Mouse (Mus musculus) c-Kit-positive CD71-positive TER-119-positive erythroid progenitor cells, embryonic 14.5 days (primary cell): ENCODE results near the gene Cotl1.

Source experiments
- DNase-seq: peaks from one replicate; pipeline ENCODE4 v3.0.0-alpha.2; 2013; ENCODE audit warnings: low spot score

Gene Cotl1

DNA sequence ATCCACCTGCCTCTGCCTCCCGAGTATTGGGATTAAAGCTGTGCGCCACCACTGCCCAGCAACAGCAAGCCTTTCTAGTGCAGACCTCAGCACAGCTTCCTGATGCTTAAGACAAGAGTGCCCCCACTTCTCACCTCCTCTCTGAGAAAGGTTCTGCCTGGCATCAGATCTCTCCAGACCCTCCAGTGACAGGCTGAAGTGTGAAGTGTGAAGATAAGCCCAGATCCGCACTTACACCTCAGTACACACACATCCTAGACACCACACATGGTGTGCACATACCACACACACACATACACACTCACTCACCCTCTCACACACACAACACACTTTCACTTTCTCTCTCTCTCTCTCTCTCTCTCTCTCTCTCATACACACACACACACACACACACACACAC, 53.5 kb downstream of the Cotl1 start:
- DNase-seq: no peak

DNA sequence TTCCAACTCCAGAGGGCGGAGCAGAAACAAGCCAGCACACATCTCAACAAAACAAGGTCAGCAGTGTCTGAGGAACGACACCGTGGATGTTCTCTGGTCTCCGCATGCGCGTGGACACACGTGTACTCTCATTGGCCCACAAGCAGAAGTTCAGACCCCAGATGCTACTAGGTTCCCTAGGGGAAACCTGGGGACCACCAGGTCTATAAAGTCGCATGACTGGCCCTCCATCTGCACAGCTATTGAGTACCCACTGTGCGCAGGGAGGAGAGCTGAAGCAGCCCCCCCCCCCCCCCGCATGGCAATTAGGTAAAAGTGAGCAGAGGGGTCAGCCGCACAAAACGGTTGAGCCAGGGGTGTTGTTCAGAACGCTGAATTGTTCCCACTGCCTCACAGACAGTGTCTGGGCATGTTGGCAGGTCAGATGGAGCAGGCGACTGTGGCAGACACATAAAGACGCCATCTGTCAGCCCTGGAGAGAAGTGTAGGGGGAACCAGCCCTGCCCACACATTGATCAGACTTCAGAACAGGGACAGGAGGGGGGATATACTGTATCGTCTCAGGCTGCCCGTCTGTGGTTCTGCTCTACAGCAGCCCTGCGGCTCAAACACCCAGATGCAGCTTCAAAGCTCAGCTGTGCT, 54.5 kb downstream of the Cotl1 start:
- DNase-seq: no peak

DNA sequence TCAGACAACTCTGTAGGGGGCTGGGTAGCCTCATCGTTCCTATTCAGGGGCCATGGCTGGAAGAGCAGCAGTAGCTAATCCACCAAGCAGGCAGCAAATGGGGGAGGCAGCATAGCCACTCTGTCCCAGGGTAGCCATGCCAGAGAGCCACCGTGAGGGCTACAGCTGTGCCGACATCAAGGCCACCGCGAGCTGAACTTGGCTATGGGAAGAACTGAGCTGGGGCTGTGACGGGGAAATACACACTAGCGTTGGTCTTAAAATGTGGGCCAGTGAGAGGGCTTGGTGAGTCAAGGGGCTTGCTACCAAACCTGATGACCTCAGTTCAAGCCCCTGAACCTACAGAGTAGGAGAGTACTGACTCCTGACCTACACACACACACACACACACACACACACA, 55.7 kb downstream of the Cotl1 start:
- no peak for DNase-seq

DNA sequence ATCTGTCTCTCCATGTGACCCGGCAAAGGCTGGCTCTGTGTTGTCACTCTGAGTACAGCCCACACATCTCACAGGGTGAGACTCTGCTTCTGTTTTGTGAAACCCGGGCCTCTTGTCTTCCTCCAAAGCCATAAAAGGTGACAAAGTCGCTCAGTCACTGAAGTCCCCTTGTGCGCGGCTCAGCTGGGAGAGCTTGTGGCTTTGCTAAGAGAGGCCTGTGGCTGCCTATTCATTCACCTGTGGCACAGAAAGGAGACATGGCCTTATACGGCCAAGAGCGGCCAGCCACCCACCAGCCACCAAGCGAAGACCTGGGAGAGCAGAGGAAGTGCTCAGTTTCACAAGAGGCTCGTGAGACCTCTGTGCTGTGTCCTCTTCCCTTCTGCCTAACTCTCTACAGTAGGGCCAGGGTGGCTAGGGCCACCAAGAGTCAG, 56.2 kb downstream of the Cotl1 start:
- no peak for DNase-seq

DNA sequence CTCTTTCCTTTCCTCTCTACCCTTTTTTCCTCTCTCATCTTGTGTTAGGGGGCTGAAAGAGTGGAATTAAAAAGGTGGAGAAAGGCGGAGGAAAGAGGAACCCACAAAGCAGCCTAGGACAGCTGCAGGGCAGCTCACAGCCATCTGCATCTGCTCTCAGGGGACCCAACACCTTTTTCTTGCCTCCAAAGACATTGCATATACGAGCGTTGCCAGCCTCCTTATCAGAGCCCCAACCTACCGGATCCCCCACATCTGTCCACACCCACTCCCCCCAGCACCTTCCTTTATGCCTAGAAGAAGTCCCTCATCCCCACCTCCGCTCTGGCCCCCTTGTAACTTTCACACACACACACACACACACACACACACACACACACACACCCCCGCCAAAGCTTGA, 56.8 kb downstream of the Cotl1 start:
- DNase-seq: no peak

DNA sequence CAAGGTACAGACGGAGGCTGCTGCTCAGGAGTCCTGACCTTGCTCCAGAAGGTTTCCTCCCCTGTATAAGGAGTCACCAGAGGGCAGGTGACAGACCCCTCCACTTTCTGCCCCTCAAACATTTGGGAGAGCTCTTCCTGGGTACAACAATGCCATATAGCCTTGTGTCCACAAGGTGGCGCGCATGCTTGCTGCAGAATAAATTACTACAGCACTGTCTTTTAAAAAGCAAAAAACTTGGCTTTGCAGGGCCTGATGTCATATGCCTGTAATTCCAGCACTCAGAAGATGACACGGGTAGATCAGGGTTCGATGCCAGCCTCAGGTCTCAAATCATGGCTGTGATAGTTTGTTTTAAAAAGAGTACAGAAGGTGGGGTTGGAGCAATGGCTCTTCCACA, 57.6 kb downstream of the Cotl1 start:
- DNase-seq: peak; percentile 47

DNA sequence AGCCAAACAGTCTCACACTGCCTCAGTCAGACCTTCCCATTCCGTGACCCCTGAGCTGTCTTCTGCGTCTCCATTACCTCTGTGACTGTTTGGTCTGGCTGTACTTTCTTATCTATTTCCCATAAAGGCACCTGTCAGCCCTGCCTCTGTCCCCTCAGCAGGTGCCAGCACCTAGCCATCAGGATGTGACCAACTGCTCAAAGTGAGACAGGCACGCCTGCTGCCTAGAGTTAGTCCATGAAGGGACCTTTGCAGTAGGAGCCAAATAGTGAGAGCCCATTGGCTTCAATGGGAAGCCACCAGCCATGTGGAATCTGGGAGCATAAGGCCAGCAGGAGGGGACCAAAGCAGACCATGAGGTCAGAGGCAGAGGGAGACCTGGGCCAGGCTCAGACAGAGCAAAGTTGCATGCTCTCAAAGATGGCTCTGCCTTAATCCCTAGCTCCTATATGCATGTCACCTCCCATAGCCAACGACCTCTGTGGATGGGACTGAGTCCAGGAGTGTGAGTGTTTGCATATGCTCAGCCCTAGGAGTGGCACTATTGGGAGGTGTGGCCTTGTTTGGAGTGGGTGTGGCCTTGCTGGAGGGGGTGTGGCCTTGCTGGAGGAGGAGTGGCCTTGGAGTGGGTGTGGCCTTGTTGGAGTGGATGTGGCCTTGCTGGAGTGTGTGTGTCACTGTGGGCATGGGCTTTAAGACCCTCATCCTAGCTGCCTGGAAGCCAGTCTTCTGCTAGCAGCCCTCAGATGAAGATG, 59.1 kb downstream of the Cotl1 start:
- DNase-seq: peak; percentile 40

DNA sequence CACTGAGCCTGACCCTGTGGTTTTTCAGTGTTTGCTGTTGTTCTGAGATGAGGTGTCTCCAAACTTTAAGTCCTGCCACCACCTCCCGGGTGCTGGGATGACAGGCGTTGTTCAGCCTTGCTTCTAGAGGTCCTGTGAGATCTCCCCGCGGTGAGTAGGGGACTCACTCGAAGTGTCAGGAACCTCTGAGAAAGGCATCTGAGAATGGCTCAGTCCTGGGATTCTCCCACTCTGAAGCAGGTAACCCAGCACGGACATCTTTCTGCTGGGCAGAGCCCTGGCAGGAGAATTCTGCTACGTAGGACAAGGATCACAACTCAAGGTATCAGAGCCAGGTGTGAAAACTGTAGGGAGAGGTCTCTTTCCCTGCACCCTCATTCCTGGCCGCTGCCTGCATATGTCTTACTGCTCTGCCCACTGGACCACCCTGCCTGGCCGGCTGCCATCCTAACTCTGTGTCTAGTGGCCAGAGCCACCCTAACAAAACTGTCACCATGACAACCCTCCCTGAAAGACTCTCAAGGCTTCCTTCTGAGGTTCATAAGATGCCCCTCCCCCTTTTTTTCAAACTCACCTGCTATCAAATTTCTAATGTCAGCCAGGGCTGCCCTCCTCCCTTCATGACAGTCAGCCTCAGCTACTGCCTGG, 59.8 kb downstream of the Cotl1 start:
- DNase-seq: no peak

DNA sequence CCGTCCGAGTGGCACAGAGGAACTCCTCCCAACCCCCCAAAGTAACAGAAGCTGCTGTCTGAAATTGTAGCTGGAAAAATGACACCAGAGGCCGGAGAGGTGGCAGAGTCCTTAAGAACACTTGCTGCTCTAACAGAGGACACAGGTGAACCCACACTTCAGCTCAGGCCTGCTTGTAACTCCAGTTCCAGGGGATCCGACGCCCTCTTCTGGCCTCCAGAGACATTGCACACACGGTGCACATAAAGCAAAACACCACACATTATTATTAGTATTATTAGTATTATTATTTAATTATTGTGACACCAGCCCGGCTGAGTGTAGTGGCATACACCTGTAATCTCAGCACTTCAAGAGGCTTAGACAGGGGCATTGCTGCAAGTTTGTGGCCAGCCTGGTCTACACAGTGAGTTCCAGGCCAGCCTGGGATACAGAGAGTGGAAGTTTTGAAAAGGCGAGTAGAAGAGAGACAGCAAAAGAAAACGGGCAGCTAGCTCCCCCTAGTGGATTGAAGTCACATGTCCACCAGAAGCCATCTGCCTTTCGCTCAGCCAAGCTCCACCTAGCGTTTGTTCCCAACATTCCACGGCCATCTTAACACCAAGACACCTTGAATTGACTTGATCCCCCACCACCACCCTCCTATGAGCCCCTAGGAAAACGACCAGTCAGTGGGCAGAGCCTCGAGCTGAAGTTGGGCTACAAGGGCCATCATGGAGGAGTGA, 61.2 kb downstream of the Cotl1 start:
- peak; percentile 82 for DNase-seq

DNA sequence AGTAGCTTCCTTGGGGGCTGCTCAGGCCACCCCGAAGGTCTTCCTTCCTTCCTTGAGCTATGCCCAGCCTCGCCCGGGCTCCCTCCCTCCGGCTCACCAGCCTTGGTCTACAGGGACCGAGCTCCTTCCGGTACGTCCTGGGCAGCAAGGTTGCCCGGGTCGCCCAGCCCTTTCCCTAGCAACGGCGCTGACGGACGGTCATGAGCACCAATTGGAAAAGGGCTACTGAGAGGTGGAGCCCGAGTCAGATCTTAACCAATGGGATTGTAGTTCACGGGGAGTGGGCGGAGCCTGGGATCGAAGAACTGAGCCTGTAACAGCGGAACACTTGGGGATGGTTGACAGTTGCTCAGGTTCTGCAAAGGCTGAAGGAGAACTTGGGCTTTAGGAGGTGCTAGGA, 62.1 kb downstream of the Cotl1 start, which contains the start of gene Tldc1:
Gene Tldc1, minus strand, starts transcription at position 154 of the 400 bp plus-strand sequence.
- peak; percentile 99 for DNase-seq

DNA sequence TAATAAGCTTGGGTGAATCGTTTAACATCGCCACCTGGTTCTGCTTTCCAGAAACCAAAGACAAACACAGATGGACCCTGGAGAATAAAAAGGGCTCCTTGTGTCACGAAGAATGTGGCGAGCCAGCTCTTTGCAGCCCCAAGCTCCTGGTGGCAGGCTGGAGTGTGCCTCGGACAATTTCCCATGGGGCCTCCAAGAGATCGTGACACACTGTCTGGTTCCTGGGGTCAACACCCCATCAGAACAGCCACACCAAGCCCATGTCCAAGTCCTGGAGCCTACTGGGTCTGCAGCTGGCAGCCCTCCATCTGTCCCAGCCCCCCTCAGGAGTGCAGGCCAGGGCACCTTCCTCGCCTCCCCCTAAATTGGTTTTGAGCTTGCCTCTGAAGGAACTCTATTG, 62.6 kb downstream of the Cotl1 start:
- DNase-seq: no peak

DNA sequence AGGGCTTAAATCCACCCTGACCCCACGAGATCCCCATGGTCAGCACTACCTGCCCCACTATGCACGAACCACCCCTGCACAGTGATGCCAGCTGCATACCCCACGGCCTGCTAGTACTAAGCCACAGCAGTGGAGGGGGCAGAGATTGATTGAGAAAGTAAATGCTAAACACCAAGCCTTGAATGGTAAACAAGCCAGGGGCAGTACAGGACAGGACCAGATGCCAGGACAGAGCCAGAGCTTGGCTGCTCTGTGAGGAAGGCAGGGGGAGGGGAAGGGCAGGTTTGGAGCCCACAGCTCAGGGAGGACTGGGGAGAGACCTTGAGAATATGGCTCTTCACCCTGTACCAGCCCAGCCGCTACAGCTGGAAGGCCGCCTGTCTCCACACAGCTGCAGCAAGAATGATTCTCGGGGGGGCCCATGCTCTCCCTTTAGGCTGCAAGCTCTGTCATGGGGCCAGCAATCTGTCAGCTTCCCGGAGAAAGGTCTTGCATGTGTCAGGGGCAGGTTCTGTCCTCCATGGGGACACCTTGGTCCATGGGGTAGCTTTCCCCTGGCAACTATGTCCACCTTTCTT, 63.6 kb downstream of the Cotl1 start:
- no peak for DNase-seq

DNA sequence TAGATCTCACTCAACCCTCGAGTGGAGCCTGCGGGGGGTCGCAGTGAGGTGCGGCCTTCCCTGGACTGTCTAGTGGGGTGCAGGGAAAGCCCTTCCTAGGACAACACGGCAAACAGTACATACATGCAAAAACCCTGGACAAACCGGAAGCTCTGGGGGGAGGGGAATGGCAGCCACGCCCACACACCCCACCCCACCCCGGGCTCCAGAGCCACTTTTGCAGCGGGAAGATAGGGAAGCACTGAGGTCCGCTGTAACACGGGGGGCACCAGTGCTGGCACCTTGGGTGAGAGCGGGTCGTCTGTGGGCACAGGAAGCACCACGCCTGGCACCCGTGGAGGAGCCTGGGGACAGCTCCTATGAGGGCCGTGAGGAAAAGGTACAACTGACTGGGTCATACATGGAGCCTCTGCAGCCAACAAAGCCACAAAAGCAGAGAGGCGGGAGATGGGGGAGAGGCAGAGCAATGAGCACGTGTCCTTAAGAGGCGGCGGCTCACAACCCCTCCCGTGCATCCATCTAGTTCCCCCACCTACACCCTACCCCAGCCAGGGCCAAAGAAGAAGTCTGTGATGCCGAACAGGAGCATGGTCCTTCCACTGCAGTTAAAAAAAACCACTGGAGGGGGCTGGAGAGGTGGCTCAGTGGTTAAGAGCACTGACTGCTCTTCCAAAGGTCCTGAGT, 74.4 kb downstream of the Cotl1 start:
- DNase-seq: no peak

DNA sequence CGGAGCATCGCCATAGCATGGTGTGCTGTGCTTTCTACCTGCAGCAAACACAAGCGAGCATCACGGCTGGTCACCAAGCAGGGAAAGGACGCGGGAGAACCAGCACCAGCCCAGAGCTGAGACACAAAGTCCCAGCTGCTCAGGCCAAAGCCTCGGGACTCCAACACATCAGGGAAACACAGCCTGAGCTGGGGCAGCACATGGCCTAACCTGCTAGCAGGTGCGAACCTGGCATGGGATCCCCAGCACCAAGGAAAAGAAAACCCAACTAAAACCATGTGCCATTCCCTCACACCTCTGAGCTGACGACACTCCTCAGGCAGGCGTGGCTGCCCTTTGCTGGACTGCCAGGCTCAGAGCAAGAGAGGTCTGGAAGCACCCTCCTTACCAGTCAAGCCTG, 75.0 kb downstream of the Cotl1 start:
- no peak for DNase-seq

DNA sequence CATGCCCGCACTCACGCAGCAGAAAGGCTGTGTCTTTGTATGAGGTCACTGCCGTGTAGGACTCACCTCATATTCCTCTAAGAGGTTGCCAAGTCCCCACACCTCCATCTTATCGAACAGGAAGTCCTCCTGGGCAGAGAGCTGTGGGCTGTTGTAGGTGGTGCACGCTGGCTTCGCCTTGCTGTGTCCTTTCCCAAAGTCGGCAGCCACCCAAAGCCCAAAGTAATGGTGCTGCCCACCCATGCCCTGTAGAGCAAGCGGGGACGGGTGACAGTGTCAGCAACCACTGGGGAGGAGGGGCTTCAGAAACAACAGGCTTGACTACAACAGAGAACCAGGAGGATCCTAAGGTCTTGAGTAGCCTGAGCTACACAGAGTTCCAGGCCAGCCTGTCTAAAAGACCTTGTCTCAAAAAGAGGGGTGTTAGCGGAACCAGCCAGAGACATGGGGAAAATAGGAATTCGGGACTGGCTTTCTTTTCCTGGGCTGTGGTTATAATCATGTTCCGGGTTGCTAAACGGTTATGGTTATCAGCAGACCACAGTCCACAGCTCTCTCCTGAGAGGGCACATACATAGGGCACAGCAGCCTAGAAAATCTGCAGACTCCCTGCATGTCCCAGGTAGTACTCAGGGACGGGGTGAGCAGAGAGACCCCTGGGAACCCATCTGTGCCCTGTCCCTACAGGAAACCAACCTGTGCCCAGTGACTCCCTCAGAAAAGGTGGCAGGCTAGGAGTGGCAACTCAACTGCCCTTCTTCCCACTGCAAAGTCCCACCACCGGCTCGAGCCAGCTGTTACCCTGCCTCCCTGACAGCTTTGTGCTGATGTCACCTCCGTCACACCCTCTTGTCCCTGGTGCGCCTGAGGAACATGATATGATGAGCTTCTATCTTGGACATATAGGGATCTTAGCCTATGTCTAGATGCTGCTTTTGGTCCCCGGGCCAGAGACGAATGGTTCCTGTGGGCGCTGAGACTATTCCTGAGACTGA, 77.8 kb downstream of the Cotl1 start:
- no peak for DNase-seq

DNA sequence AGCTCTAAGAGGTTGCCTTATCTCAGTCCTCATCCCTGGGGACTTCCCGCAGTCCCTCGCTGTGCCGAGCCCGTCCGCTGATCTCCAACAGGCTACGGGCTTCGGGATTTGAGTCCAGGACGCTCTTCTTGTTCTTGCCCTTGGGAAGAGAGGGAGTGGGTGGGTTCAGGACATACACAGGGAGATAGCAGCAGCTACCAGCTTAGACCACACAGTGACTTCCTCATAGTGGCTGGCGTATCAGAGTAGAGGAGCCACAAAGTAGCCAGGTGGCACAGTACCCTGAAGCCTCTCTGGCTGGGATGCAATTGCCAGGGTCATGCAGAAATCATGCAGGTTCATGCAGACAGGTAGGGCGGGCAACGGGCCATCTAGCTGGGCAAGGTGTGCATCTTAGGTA, 78.7 kb downstream of the Cotl1 start:
- no peak for DNase-seq
